Mouse (Mus musculus) hindbrain, postnatal 0 days (tissue): Measurements from ENCODE around the gene Arhgap33. TPM values are rescaled to one million over a fixed set of nuclear protein-coding genes. Genes with fewer than 3 reads are reported as not detected.
A peak's percentile ranks its signal among the peaks of the same experiment; 100 is the strongest.

Source experiments
- ATAC-seq: fragments of 200-750 bp; cut with Nextera tagmentation; 2 replicates; pipeline ENCODE4 v1.8.0; 2017; ENCODE audit warnings: mild to moderate bottlenecking, moderate TSS enrichment, moderate library complexity
- DNase-seq: peaks from one replicate; pipeline ENCODE4 v3.0.0-alpha.2; 2015; ENCODE audit warnings: low spot score
- H3K27ac ChIP-seq: fragments of 300-500 bp; sonication (generic); 2 replicates; pipeline ENCODE4 v1.5.1; 2014; ENCODE audit warnings: mild to moderate bottlenecking
- H3K27me3 ChIP-seq: fragments of 300-500 bp; sonication (generic); 2 replicates; pipeline ENCODE4 v1.6.1; 2014; ENCODE audit warnings: low read length, mixed read lengths; ENCODE audit not compliant: insufficient read depth
- H3K36me3 ChIP-seq: fragments of 300-500 bp; sonication (generic); 2 replicates; pipeline ENCODE4 v1.6.1; 2014; ENCODE audit warnings: low read length, mixed read lengths; ENCODE audit not compliant: insufficient read depth
- H3K4me1 ChIP-seq: fragments of 300-500 bp; sonication (generic); 2 replicates; pipeline ENCODE4 v1.6.1; 2014; ENCODE audit warnings: antibody characterized with exemption, low read length, mixed read lengths; ENCODE audit not compliant: insufficient read depth
- H3K4me2 ChIP-seq: fragments of 300-500 bp; sonication (generic); 2 replicates; pipeline ENCODE4 v1.6.1; 2014; ENCODE audit warnings: low read depth, mild to moderate bottlenecking, low read length, moderate library complexity, mixed read lengths
- H3K4me3 ChIP-seq: fragments of 300-500 bp; sonication (generic); 2 replicates; pipeline ENCODE4 v1.5.1; 2014; ENCODE audit warnings: low read length
- H3K9ac ChIP-seq: fragments of 300-500 bp; sonication (generic); replicated peaks from 2 replicates; pipeline ENCODE4 v1.6.1; 2014; ENCODE audit warnings: mild to moderate bottlenecking, low read length, moderate library complexity, mixed read lengths
- H3K9me3 ChIP-seq: fragments of 300-500 bp; sonication (generic); 2 replicates; pipeline ENCODE4 v1.6.1; 2016; ENCODE audit warnings: low read length, mixed read lengths
- CTCF ChIP-seq: IDR thresholded peaks from 2 replicates; pipeline ENCODE4 v1.5.1; 2016; ENCODE audit warnings: antibody characterized with exemption, control low read depth, low read depth
- WGBS: fragments of 180-500 bp; shearing (Covaris S2); extraction: QIAGEN DNeasy Blood & Tissue Kit; methylation state at CpG from one replicate; pipeline ENCODE4 v1.1.7; 2014; 5-methylcytosine and 5-hydroxymethylcytosine counted together
- polyA plus RNA-seq: library from polyadenylated mRNA; unstranded; fragments of >200 nt; fragmentation: Nextera tagmentation; extraction: Ambion mirVana; gene quantifications from 2 replicates; pipeline ENCODE4 v1.2.1, GENCODE M21; 2015
- total RNA-seq: library from RNA; depleted of rRNA; stranded (reverse); fragments of >200 nt; gene quantifications from 2 replicates; pipeline ENCODE4 v1.2.3, GENCODE M21; 2014

Arhgap33 gene
- total and polyA plus RNA-seq, 2 experiments from 2014 or later, result 55.7 to 73.1 TPM

DNA sequence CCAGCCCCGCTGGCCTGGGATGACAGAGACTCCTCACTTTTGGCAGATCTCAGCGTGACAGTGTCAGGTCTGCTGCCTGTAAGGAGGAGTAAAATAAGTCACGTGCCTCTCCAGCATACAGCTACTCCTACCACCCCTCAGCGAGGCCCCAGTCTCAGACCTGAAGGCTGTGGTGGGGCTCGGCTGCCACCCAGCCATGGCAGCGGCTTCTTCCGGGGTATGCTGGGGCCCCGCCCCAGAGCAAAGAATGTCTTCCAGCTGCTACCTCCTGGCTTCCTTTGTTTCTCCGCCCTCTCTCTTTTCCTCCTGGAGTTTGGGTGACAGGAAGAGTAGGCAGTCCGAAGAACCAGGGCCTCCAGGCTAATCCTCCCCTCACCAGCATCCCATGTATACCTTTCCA lies 8.9 kb downstream of the Arhgap33 start:
- no peak for TF ChIP-seq CTCF
- Histone ChIP-seq H3K27ac (no peak overlapping the region), H3K4me3 (no peak overlapping the region), H3K27me3 (no peaks in the 10 kb centered on the region), H3K4me1 (no peaks in the 10 kb centered on the region), H3K9me3 (no peaks in the 10 kb centered on the region), H3K4me2 (no peak overlapping the region), H3K36me3 (peaks cover 65% of the 10 kb centered on the region), H3K9ac (no peak overlapping the region)
- ATAC-seq (no peak), DNase-seq (no peak)
- 39% methylated on average over 10 of the region's 10 CpGs for WGBS

DNA sequence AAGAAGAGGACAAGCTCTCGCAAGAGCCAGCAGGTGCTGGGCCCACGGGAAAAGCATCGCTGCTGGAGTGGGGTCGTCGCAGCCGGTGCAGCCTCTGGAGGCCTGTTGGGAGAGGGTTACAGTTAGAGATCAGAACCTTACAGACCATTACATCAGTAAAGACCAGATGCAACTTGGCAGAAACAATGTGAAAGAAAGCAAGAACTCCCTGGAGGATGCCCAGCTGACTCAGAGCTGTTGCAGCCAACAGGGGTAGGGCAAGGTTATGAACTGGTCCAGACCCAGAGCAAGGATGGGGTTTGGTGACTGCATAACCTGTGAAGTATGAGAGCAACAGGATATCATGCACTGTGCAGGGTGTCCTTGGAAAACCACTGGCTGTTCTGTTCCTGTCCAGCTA lies 10.4 kb downstream of the Arhgap33 start:
- 72% methylated on average over 6 of the region's 6 CpGs for WGBS
- DNase-seq, result no peak

DNA sequence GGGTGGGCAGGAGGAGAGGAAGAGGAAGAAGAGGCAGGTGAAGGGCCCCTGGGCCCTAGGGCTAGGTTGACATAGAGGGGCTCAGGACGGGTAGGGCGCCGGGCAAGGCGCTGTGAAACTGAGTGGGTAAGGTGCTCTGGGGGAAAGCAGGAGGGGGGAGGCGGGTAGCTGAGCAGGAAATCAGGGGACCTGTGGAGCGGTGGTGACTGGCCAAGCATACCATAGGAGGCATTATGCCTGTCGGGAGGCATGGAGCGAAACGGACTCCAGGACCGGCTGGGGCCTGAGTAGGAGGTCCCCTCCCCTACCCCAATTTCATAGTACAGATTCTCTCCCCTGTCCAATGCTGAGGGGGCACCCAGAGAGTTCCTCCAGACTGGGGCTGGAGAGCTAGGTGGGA lies 12.0 kb downstream of the Arhgap33 start:
- Histone ChIP-seq H3K4me2 (no peak overlapping the region), H3K9ac (no peak overlapping the region), H3K27ac (no peak overlapping the region), H3K27me3 (no peaks in the 10 kb centered on the region), H3K36me3 (peaks cover 37% of the 10 kb centered on the region), H3K4me3 (no peak overlapping the region), H3K4me1 (0 out of 2 replicates have a peak, but pooled peaks cover 4% of the 10 kb centered on the region), H3K9me3 (no peaks in the 10 kb centered on the region)
- no peak for DNase-seq
- no peak for TF ChIP-seq CTCF
- ATAC-seq, result no peak
- WGBS, result 77% methylated on average over 10 of the region's 10 CpGs

More for the DNA sequence above, 10.4 kb downstream of the Arhgap33 start:
- 0 out of 2 replicates have a peak, but pooled peaks cover 4% of the 10 kb centered on the region for H3K4me1 ChIP-seq
- no peak for ATAC-seq
- H3K27ac ChIP-seq, result no peak overlapping the region
- H3K9me3 ChIP-seq, result no peaks in the 10 kb centered on the region
- no peak overlapping the region for H3K4me2 ChIP-seq
- H3K4me3 ChIP-seq, result no peak overlapping the region
- no peak for TF ChIP-seq CTCF
- H3K36me3 ChIP-seq, result peaks cover 53% of the 10 kb centered on the region
- H3K27me3 ChIP-seq, result no peaks in the 10 kb centered on the region
- no peak overlapping the region for H3K9ac ChIP-seq

DNA sequence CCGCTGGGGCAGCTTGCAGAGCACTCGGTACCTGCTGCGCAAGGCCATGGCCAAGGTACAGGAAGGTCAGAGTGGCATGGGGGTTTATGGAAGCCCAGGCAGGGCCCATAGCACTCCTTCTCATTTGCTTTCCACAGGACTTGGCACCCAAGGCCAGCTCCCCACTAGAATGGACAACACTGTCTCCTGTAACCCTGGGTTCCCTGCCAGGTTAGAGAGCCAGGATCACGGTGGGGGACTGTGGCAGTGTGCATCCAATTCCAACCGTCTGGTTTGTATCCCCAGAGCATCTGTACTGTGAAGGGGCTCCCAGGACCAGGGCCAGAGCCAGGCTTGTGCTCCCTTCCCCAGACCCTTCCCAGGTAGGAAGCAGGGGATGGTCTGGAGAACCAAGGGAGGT lies 14.0 kb downstream of the Arhgap33 start:
- peak overlapping the region; percentile 46; the same call in 1 of the 2 replicates for H3K27ac ChIP-seq
- peaks cover 17% of the 10 kb centered on the region for H3K36me3 ChIP-seq
- no peak for ATAC-seq
- H3K9ac ChIP-seq, result no peak overlapping the region
- no peaks in the 10 kb centered on the region for H3K27me3 ChIP-seq
- H3K4me1 ChIP-seq, result 0 out of 2 replicates have a peak, but pooled peaks cover 4% of the 10 kb centered on the region
- H3K4me3 ChIP-seq, result no peak overlapping the region
- 40% methylated on average over 5 of the region's 5 CpGs for WGBS
- H3K4me2 ChIP-seq, result no peak overlapping the region
- DNase-seq, result no peak
- no peaks in the 10 kb centered on the region for H3K9me3 ChIP-seq
- no peak for TF ChIP-seq CTCF

DNA sequence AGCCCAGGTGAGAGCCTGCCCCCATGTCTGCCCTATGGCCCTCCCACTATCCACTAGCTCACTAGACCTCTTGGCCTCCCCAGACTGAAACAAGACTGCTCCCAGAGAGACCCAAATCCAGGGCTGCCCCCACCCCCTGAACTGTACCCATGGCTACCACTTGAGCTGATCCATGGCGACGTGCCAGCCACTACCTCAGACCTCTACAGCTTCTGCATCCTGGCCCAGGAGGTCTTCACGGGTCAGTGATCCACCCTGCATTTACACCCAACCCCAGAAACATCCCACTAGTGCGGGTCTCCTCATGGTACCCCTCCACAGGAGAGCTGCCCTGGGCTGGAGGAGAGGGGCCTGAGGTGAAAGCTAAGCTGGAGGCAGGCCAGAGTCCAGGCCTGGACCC lies 14.5 kb downstream of the Arhgap33 start:
- H3K9me3 ChIP-seq, result no peaks in the 10 kb centered on the region
- 44% methylated on average over 4 of the region's 4 CpGs for WGBS
- no peak overlapping the region for H3K9ac ChIP-seq
- H3K27ac ChIP-seq, result no peak overlapping the region; the same call in 1 of the 2 replicates
- TF ChIP-seq CTCF, result no peak
- ATAC-seq, result peak; percentile 10; the same call in 1 of the 2 replicates
- H3K36me3 ChIP-seq, result peaks cover 16% of the 10 kb centered on the region
- no peaks in the 10 kb centered on the region for H3K27me3 ChIP-seq
- DNase-seq, result peak; percentile 37
- no peak overlapping the region for H3K4me3 ChIP-seq
- H3K4me2 ChIP-seq, result no peak overlapping the region
- 0 out of 2 replicates have a peak, but pooled peaks cover 4% of the 10 kb centered on the region for H3K4me1 ChIP-seq

DNA sequence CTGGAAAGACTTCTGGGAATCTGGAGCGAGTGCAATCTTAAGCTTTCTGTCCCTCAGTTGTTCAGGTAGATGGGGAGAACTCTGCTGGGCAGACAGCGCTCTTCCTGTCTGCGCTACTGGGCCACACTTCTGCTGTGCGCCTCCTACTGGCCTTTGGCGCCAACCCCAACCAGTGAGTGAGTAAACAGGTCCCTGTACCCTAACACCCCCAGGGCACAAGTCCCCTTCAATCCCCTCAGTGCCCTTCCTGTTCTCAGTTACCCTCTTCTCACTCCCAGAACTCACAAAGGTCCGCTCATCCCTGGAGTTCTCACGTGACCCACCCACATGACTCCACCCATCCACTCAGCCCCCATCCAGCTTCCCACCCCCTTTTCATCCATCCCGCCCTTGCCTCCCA lies 16.5 kb downstream of the Arhgap33 start:
- Histone ChIP-seq H3K27me3 (no peaks in the 10 kb centered on the region), H3K36me3 (0 out of 2 replicates have a peak, but pooled peaks cover 2% of the 10 kb centered on the region), H3K4me2 (no peak overlapping the region), H3K4me3 (no peak overlapping the region), H3K9ac (no peak overlapping the region), H3K9me3 (no peaks in the 10 kb centered on the region), H3K4me1 (0 out of 2 replicates have a peak, but pooled peaks cover 4% of the 10 kb centered on the region), H3K27ac (no peak overlapping the region)
- WGBS, result 49% methylated on average over 8 of the region's 8 CpGs
- TF ChIP-seq CTCF, result 0 out of 2 replicates have a peak, but pooled peaks have one; percentile 10
- ATAC-seq (no peak), DNase-seq (no peak)

GRCm38 (mm10) chr7:30515003-30515760 lies 19.7 kb downstream of the Arhgap33 start:
- 60% methylated on average over 24 of the region's 24 CpGs for WGBS
- 0 out of 2 replicates have a peak, but pooled peaks cover 2% of the 10 kb centered on the region for H3K4me1 ChIP-seq

More at GRCm38 (mm10) chr7:30515003-30515760, 19.7 kb downstream of the Arhgap33 start:
- no peak for DNase-seq
- Histone ChIP-seq H3K4me2 (no peak overlapping the region), H3K9ac (no peak overlapping the region), H3K4me3 (no peak overlapping the region), H3K27me3 (no peaks in the 10 kb centered on the region), H3K36me3 (no peaks in the 10 kb centered on the region), H3K9me3 (no peaks in the 10 kb centered on the region), H3K27ac (no peak overlapping the region)
- TF ChIP-seq CTCF, result no peak
- no peak for ATAC-seq
